Mouse (Mus musculus): ENCODE data around the gene Fuca2.

- no peak for TF ChIP-seq CTCF (IDR thresholded peaks at IDR 0.05; ENCODE audit: extremely low read depth, insufficient read depth, insufficient read length, insufficient replicate concordance)
- TF ChIP-seq POLR2A (IDR thresholded peaks at IDR 0.05; ENCODE audit: low read depth, low read length) = no peak
Measured at GRCm38 (mm10) chr10:13536706-13537105, 37.4 kb downstream of the Fuca2 start.
